Mouse (Mus musculus) cerebellum, postnatal 14 days (tissue): ENCODE data around the gene Sik3.

ENCODE experiments used
- DNase-seq, 2 experiments: peaks; one replicate each; pipeline ENCODE4 v3.0.0; 2021; ENCODE audit warnings: mixed read lengths in 2 of 2

The Sik3 gene

GRCm38 (mm10) chr9:46012091-46013008, at the start of gene Sik3, which contains the start of gene Pafah1b2:
Sik3 (plus strand) TSS chr9:46012820.
Pafah1b2 (minus strand) TSS chr9:46012690.
- peak; percentile 95 to 98 for DNase-seq

GRCm38 (mm10) chr9:45963577-45963976, 49.0 kb upstream of the Sik3 start:
- no peak for DNase-seq

GRCm38 (mm10) chr9:45976884-45977283, 35.7 kb upstream of the Sik3 start:
- no peak for DNase-seq

- DNase-seq, result no peak
These were observed 32.8 kb upstream of the Sik3 start for GRCm38 (mm10) chr9:45979778-45980177.

- no peak for DNase-seq
These were observed 32.0 kb upstream of the Sik3 start for GRCm38 (mm10) chr9:45980611-45981010.

GRCm38 (mm10) chr9:45981331-45981730, 31.3 kb upstream of the Sik3 start:
- no peak for DNase-seq

DNA sequence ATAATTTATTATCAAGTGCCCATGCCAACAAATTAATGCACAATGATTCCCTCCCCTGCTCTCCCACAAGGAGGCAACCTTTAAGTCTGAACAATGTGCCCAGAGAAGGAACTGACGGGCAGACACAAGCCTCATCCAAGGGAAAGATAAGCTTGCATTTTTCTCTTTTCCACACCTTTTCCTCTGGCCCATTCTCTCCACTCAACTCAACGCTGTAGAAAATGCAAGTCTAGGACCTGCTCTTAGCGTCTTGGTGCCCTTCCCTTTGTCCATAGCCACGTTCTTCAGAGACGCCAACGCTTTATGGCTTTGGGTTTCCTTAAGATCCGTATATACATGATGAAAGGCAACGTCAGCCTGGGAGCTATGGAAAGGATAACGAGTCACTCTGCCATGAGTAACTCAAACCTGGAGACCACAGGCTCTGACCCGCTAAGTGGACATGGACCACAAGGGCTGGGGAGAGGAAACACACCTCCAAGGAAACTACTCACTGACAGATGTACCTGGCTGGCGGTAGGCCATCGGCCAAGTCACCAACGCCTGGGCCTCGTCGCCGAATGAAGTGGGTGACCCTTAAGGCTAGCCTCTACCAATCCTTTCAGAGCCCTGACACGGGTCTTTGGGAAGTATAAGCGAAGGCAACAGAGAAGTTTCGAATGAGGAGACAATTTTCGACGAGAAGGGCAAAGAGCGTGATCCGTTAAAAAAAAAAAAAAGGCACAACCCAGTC, 28.8 kb upstream of the Sik3 start:
- peak; percentile 59 to 66 for DNase-seq

DNA sequence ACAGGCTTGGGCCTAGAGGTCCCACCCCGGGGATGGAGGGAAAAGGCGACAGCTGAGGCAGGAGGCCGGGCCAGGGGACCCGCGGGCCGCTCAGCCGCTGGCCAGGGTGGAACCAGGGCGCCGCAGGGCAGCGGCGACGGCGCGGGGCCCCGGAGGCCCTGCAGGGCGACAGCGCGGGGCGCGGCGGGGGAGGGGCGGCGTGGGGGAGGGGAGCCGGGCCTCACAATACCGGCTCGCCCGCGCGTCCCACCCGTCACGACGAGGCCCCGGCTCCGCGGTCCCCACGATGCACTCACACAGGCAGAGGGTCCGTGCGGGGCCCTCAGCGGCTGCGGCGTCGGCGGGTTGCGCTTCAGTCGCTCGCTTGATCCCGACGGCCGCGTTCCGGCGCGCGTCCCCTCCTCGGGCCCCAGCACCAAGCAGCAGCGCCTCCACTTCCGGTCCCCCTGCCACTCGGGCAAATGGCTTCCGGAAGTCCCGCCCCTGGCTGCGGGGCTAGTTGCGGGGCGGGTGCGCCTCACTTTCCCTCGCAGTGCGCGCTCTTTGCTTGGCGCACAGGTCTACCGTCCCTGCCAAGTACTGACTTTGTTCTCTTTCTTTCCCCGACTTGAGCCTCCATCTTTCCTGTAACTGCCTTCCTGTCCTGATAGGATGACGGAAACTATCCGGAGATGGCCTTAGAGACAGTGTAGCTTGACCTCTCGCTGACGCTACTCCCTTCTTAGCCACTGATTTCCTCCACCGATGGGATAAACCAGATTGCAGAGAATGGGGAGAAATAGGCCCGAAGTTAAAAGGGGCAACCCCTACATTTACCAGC, 28.0 kb upstream of the Sik3 start:
- peak; percentile 95 to 97 for DNase-seq

DNA sequence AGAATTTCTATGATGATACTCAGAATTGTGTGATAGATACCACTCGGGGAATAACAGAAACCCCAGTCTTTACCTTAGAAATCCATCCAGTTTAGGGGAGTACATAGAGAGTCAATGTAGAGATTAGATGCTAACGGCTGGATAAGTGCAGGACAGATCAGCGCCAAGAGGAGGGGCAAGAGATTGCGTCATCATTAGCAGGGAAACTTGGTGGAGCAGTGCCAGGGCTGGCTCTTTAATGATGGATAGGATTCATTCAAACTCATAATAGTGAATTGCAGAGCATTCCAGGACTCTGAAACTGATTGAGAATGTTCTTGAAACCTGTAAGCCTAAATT, 27.4 kb upstream of the Sik3 start:
- DNase-seq, result peak; percentile 77 to 86

DNA sequence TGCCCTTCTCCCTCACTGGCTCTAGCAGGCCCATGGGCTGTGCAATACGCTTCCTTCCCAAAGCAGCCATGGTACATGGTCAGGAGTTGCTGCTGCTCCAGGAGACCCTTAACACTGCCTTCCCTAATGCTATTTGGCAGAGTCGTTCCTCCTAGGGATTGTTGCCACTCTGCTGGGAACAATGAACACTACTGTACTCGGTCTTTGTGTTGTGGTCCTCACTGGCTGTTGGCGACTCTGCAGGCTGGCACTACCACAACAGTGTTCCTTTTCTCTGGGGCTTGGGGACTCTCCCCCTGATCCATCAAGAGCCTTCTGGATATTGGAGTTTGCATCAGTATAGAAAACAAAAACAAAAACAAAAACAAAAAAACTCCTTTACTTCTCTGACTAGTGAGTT, 13.6 kb upstream of the Sik3 start:
- DNase-seq, result no peak

DNA sequence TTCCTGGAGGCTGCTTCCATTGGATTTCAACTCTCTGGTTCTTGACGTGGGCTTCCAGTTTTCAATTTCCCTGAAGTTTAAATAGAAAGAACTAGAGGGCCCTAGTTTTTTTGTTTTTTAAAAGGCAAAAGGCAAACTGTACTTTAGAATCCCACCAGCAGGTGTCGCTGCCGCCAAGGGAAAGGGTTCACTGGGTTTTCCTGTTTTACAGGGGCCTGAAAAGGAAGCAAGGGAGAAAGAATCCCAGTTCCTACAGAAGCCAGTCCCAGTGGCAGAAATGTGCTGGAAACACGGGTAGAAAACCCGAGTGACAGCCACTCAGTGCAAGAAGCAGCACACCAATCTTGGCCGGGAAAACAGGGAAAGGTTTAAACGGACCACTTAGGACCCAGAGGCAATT, 8.9 kb upstream of the Sik3 start:
- DNase-seq, result peak; percentile 90 to 95

DNA sequence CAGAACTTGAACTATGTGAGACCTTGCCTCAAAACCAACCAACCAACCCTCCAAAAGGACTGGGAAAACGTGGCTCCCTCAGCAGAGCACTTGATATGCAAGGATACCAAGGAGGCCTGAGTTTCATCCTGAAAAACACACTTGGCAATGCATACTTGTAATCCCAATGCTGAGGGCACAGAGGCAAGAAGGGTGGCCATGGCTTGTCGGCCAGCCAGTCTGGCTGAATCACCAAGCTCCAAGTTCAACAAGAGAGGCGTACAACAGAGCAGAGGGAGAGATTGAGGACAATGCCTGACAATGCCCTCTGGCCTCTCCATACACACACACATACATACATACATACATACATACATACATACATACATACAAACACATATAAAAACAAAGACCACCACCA, 8.1 kb upstream of the Sik3 start:
- no peak for DNase-seq

DNA sequence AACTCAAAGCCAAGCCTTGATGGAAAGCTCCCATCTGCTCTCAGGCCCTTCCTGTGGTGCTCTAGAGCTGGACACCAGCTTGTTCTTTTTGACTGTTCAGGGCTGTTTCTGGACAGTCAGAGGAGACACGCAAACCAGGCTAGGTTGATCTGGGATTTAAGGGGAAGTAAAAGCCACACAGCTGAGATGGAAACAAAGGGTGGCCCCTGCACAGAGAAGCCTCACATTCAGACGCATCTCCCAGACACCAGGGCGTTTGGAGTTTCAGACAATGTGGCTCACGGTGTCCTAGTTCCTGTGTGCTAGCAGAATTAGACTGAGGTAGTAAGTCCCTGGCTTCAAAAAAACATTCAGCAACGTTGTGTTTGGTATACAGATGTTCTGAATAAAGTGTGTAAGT, 6.4 kb upstream of the Sik3 start:
- DNase-seq, result no peak

- DNase-seq, result no peak
These were observed 3.5 kb upstream of the Sik3 start for GRCm38 (mm10) chr9:46008931-46009668.

DNA sequence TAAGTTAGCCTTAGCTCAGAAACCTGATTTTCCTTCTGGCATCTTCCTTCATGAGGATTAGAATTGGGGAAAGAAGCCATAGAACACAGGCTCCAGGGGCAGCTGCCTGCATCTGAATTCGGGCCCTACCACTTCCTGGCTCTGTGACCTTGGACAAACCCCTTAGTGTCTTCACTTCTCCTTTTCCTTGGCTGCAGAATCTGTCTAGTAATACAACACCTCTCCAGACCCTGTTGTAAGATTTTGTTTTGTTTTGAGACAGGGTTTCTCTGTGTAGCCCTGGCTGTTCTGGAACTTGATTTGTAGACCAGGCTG, 3.0 kb upstream of the Sik3 start:
- no peak for DNase-seq

- DNase-seq, result no peak
These were observed 1.3 kb upstream of the Sik3 start for GRCm38 (mm10) chr9:46011094-46011970.

DNA sequence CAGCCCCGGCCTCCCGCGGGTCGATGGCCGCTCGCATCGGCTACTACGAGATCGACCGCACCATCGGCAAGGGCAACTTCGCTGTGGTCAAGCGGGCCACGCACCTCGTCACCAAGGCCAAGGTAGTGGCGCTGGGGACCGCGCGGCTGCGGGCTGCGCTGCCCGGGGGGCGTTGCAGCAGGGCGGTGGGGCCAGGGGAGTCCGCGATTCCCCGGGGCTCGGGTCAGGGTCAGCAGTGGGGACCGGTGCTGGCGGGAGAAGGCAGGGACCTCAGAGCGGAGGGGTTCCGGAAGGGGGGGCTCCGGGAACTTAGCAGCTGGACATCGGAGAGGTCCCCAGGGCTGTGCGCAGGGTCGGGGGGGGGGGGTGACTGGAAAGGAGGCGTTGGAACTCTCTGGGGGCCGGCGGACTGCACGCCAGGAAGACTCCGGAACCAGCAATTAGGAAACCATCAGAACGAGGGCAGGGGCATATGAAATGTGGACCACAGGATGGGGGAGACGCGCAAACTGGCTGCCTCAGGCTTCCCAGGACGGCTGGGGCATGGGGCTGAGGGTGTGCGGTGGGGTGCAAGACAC, 478 bp downstream of the Sik3 start:
- DNase-seq, result no peak

DNA sequence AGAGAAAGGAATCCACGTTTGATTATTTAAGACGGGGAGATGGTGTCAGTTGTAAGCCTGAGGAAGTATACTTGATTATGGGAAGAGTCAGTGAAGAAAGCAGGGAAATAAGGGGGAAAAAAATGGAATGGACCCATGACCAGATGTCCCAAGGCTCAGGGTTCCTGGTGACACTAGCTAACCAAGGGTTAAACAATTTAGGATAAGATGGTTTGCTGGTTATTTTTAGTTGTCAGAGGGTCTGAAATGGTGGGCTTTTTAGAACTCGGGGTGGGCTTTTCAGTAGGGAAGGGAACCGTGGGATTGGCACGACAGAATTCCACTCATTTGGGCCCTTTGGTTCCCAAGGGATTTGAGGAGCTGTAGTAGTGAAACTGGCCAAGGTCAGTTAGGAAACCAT, 996 bp downstream of the Sik3 start:
- no peak for DNase-seq

GRCm38 (mm10) chr9:46014251-46014681, 1.6 kb downstream of the Sik3 start:
- peak; percentile 48 to 49 for DNase-seq

DNA sequence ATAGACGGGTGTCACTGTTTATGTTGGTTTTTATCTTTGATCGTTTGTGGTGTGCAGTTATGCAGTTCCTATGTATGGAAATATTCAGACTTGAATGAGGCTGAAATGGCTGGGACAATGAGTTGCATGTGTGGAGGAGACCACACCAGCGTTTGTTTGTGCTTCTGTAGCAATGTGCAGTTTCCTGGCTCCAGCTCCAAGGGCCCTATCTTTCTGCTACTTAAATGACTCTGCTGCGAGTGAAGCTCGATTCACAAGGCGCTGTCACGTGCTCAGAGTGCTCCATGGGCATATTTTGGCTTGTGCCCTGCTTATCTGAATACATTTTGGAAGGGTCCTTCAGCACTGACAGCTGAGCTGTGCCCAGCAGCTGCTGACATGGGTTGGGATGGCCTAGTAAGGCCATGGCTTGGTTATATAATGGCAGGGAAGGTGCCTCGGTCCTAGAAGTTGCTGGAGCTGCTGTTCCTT, 2.5 kb downstream of the Sik3 start:
- DNase-seq, result peak; percentile 42 to 54

- peak; percentile 55 to 71 for DNase-seq
These were observed 3.2 kb downstream of the Sik3 start for GRCm38 (mm10) chr9:46015831-46016230.
